In genomic region chr10:93876772-93877171, GRCm38 (mm10) we compare ENCODE assay signal across 18 mouse cellular contexts. TPM values are rescaled to one million over a fixed set of nuclear protein-coding genes. Genes with fewer than 3 reads are reported as not detected.
DNase-seq lines count a peak whose midpoint lies in the region; ATAC-seq lines count a peak whose summit lies in the region.
"Had no signal": no experiment of that assay in that cellular context is flagged by ENCODE, and none has a peak within 500 bp of the region (broad histone marks: within the 10 kb centered on the region; RNA-seq: fewer than 3 reads in every experiment).

No protein-coding gene starts in this region.

- DNase-seq in thymus, postnatal 14 days, result peak; percentile 19
- no peak for DNase-seq in thymus, adult 18-20 months
- DNase-seq in CD4-positive, CD25-positive, alpha-beta regulatory T cell, adult 2 months (ENCODE audit: low read depth, low spot score), result peak; percentile 29
- no peak for DNase-seq in testis, postnatal 14 days (ENCODE audit: low spot score)
- DNase-seq: adrenal gland, adult 2 months; adrenal gland, postnatal 14 days; cerebellum, adult 11 months; cerebellum, adult 2 months; cerebellum, adult 9-11 months; cerebellum, postnatal 25 days; gastrocnemius, postnatal 25 days; heart, adult 2 months had no signal

- peak; percentile 51 for ATAC-seq in CD4-positive, CD25-positive, alpha-beta regulatory T cell, adult 4 months
- ATAC-seq in inflammation-experienced regulatory T-cells, adult 6 months, result peak; percentile 63
- ATAC-seq: forebrain, embryonic 15.5 days; Patski had no signal

RNA-seq across cellular contexts. Expression of gene Metap2, which starts 20.1 kb away (rescaled TPM):
- polyA plus RNA-seq in CD4-positive, CD25-positive, alpha-beta regulatory T cell, adult 4 months (2017; shearing (Covaris generic)), result 100 to 1,000 TPM; 169 to 171 TPM
- polyA plus RNA-seq in inflammation-experienced regulatory T-cells, adult 6 months (2017; shearing (Covaris generic)), result 100 to 1,000 TPM; 177 to 252 (median 239) TPM

RNA-seq across cellular contexts. Expression of gene Usp44, which starts 45.4 kb away (rescaled TPM):
- not detected for polyA plus RNA-seq in CD4-positive, CD25-positive, alpha-beta regulatory T cell, adult 4 months (2017; shearing (Covaris generic))
- under 1 TPM; 0.24 to 0.65 (median 0.31) TPM for polyA plus RNA-seq in inflammation-experienced regulatory T-cells, adult 6 months (2017; shearing (Covaris generic))
- polyA plus RNA-seq: adrenal gland, adult 2 months; erythroblast, embryonic 14.5 days; heart, adult 2 months; heart, postnatal 0 days had no signal

Comparison
In these comparisons a context has a peak if more than half of its experiments do, and no peak if none do; other contexts are left out.
1. DNase-seq: peak in thymus, postnatal 14 days (single experiment) and CD4-positive, CD25-positive, alpha-beta regulatory T cell, adult 2 months (single experiment); none in thymus, adult 18-20 months (0 of 2) and testis, postnatal 14 days (single experiment).